In genomic region chr10:115406393-115406792, GRCm38 (mm10) we compare ENCODE assay signal across 8 mouse cellular contexts. TPM values are rescaled to one million over a fixed set of nuclear protein-coding genes. Genes with fewer than 3 reads are reported as not detected.
DNase-seq lines count a peak whose midpoint lies in the region; ATAC-seq lines count a peak whose summit lies in the region.

No protein-coding gene starts in this region.

- ATAC-seq in midbrain, embryonic 15.5 days (replicated peaks), result no peak
- peak; percentile 55; the same call in 1 of the 2 replicates for ATAC-seq in neutrophil, adult 5-6 weeks (ENCODE audit: extremely low read depth, insufficient number of reproducible peaks, low FRiP score, poor library complexity, severe bottlenecking)

- WGBS in midbrain, embryonic 10.5 days, result 75% methylated on average over 6 of the region's 6 CpGs
- WGBS in midbrain, embryonic 15.5 days, result 58% methylated on average over 6 of the region's 6 CpGs

- no peaks in the 10 kb centered on the region for H3K4me1 ChIP-seq in midbrain, embryonic 10.5 days
- H3K4me1 ChIP-seq in midbrain, embryonic 15.5 days, result no peaks in the 10 kb centered on the region

- no peaks in the 10 kb centered on the region for H3K27me3 ChIP-seq in midbrain, embryonic 10.5 days (ENCODE audit: low read depth, poor library complexity, severe bottlenecking)
- H3K27me3 ChIP-seq in midbrain, embryonic 15.5 days (replicated peaks), result no peaks in the 10 kb centered on the region

- intact Hi-C loops in left cerebral cortex, postnatal 10 days (cut with DNase I), result loop anchor here (5.0 kb wide), 1 partner anchor 211 kb away; no protein-coding TSS in a partner anchor

- H3K36me3 ChIP-seq in midbrain, embryonic 10.5 days, result peaks cover 95% of the 10 kb centered on the region
- peaks cover 40% of the 10 kb centered on the region for H3K36me3 ChIP-seq in midbrain, embryonic 15.5 days (replicated peaks)

- peak; percentile 51 for DNase-seq in midbrain, embryonic 10.5 days (ENCODE audit: low spot score)
- peak; percentile 55 for DNase-seq in adrenal gland, adult 2 months
- peak; percentile 44 for DNase-seq in embryo, embryonic 11.5 days (ENCODE audit: low read depth, low spot score)
- peak; percentile 67 for DNase-seq in heart, postnatal 4 days
- DNase-seq in left cerebral cortex, postnatal 10 days (ENCODE audit: extremely low spot score in 1 of 2, low spot score in 2 of 2), result peak; percentile 11 to 61
- peak; percentile 46 to 51 for DNase-seq in thymus, postnatal 36 days

- no peak overlapping the region for H3K4me2 ChIP-seq in midbrain, embryonic 15.5 days

- no peaks in the 10 kb centered on the region for H3K9me3 ChIP-seq in midbrain, embryonic 10.5 days (replicated peaks)
- H3K9me3 ChIP-seq in midbrain, embryonic 15.5 days, result no peaks in the 10 kb centered on the region

- no peak overlapping the region for H3K9ac ChIP-seq in midbrain, embryonic 15.5 days

- no peak overlapping the region for H3K27ac ChIP-seq in midbrain, embryonic 10.5 days (replicated peaks)
- H3K27ac ChIP-seq in midbrain, embryonic 15.5 days, result no peak overlapping the region

- no peak overlapping the region for H3K4me3 ChIP-seq in midbrain, embryonic 10.5 days
- no peak overlapping the region for H3K4me3 ChIP-seq in midbrain, embryonic 15.5 days

RNA-seq across cellular contexts. Expression of gene Zfc3h1, which starts 21.6 kb away (rescaled TPM):
- 15.6 and 18.0 TPM in 2 replicates for polyA plus RNA-seq in midbrain, embryonic 10.5 days (2016; fragmentation: Nextera tagmentation; extraction: Ambion mirVana)
- polyA plus RNA-seq in midbrain, embryonic 15.5 days (2015; fragmentation: Nextera tagmentation; extraction: Ambion mirVana), result 18.6 and 20.0 TPM in 2 replicates
- 10 to 100 TPM; 32.0 to 44.5 TPM for total RNA-seq in adrenal gland, adult 2 months (2021)
- 6.0 and 6.6 TPM in 2 replicates for polyA plus RNA-seq in adrenal gland, adult 2 months (2012; rRNA removed)
- total RNA-seq in heart, postnatal 4 days (2021), result 10 to 100 TPM; 23.1 to 23.5 TPM
- total RNA-seq in left cerebral cortex, postnatal 10 days (2021), result 10 to 100 TPM; 49.4 to 49.8 TPM
- 116 and 127 TPM in 2 replicates for total RNA-seq in neutrophil, adult 5-6 weeks (2017)

RNA-seq across cellular contexts. Expression of gene Thap2, which starts 22.1 kb away (rescaled TPM):
- 25.0 and 27.3 TPM in 2 replicates for polyA plus RNA-seq in midbrain, embryonic 10.5 days (2016; fragmentation: Nextera tagmentation; extraction: Ambion mirVana)
- polyA plus RNA-seq in midbrain, embryonic 15.5 days (2015; fragmentation: Nextera tagmentation; extraction: Ambion mirVana), result 26.2 and 27.1 TPM in 2 replicates
- total RNA-seq in adrenal gland, adult 2 months (2021), result 10 to 100 TPM; 12.0 to 13.6 TPM
- 5.3 and 5.9 TPM in 2 replicates for polyA plus RNA-seq in adrenal gland, adult 2 months (2012; rRNA removed)
- total RNA-seq in heart, postnatal 4 days (2021), result 1 to 10 TPM; 4.5 to 6.7 TPM
- total RNA-seq in left cerebral cortex, postnatal 10 days (2021), result 10 to 100 TPM; 11.8 TPM
- total RNA-seq in neutrophil, adult 5-6 weeks (2017), result 8.1 and 8.7 TPM in 2 replicates

RNA-seq across cellular contexts. Expression of gene Tmem19, which starts 44.1 kb away (rescaled TPM):
- polyA plus RNA-seq in midbrain, embryonic 10.5 days (2016; fragmentation: Nextera tagmentation; extraction: Ambion mirVana), result 30.4 and 35.2 TPM in 2 replicates
- polyA plus RNA-seq in midbrain, embryonic 15.5 days (2015; fragmentation: Nextera tagmentation; extraction: Ambion mirVana), result 32.2 and 38.5 TPM in 2 replicates
- 10 to 100 TPM; 28.6 to 30.6 TPM for total RNA-seq in adrenal gland, adult 2 months (2021)
- polyA plus RNA-seq in adrenal gland, adult 2 months (2012; rRNA removed), result 7.8 and 12.1 TPM in 2 replicates
- total RNA-seq in heart, postnatal 4 days (2021), result 10 to 100 TPM; 17.5 to 17.6 TPM
- 10 to 100 TPM; 54.4 to 59.6 TPM for total RNA-seq in left cerebral cortex, postnatal 10 days (2021)
- total RNA-seq in neutrophil, adult 5-6 weeks (2017), result 16.8 and 19.9 TPM in 2 replicates
